Mouse (Mus musculus): ENCODE data around the gene Frmpd1. TPM values are rescaled to one million over a fixed set of nuclear protein-coding genes. Genes with fewer than 3 reads are reported as not detected.

Frmpd1 gene
- total and polyA plus RNA-seq, 3 experiments: not detected

- Histone ChIP-seq H3K9ac (ENCODE audit: insufficient read depth, low read depth) (no peak overlapping the region), H3K27me3 (replicated peaks) (peaks cover 5% of the 10 kb centered on the region), H3K4me2 (ENCODE audit: insufficient read depth, low read depth, poor library complexity, severe bottlenecking) (no peak overlapping the region), H3K9me3 (replicated peaks; ENCODE audit: low read length) (no peaks in the 10 kb centered on the region), H3K4me3 (replicated peaks in 1 of 3; ENCODE audit: low read depth in 2 of 3, low read length in 2 of 3, poor library complexity in 1 of 3) (no peak overlapping the region), H3K27ac (ENCODE audit: insufficient read depth, low read depth) (no peak overlapping the region), H3K79me2 (replicated peaks; ENCODE audit: control insufficient read depth, extremely low read depth, insufficient read depth, poor library complexity, severe bottlenecking) (no peaks in the 10 kb centered on the region), H3K4me1 (ENCODE audit: control insufficient read depth in 1 of 2, insufficient read depth in 2 of 2) (peaks cover 2 to 9% of the 10 kb centered on the region in 2 experiments; a peak in 2 of 4 replicates), H3K36me3 (replicated peaks in 1 of 2; ENCODE audit: control insufficient read depth in 1 of 2, insufficient read depth in 1 of 2, low read length in 1 of 2) (no peaks in the 10 kb centered on the region)
- dilution Hi-C loops (cut with MboI; ENCODE audit: extremely low pct_ligation_motif_present, extremely low pct_unique_long_range_greater_than_20kb, low sequenced_read_pairs): no loop called here
- in situ Hi-C loops (cut with MboI; ENCODE audit: low pct_ligation_motif_present, low pct_unique_long_range_greater_than_20kb, low sequenced_read_pairs): loop anchor here (5.0 to 25.0 kb wide), 2 partner anchors 173 to 507 kb away; partner anchors contain the start of genes Aldh1b1 and Tomm5
- TF ChIP-seq MAZ (IDR thresholded peaks at IDR 0.05; ENCODE audit: low read depth, low read length): no peak
- TF ChIP-seq TCF12 (IDR thresholded peaks at IDR 0.05; ENCODE audit: low read depth, low read length): 0 out of 2 replicates have a peak, but pooled peaks have one; percentile 26
- TF ChIP-seq TBP (conservative IDR thresholded peaks at IDR 0.05; ENCODE audit: low read depth, low read length): no peak
- no peak for TF ChIP-seq MAX (IDR thresholded peaks at IDR 0.05; ENCODE audit: low read length)
- TF ChIP-seq RAD21 (IDR thresholded peaks at IDR 0.05; ENCODE audit: low read depth, low read length): peak; percentile 94
- TF ChIP-seq RCOR1 (conservative IDR thresholded peaks at IDR 0.05; ENCODE audit: low read depth, low read length): no peak
- no peak for TF ChIP-seq ZKSCAN1 (IDR thresholded peaks at IDR 0.05; ENCODE audit: borderline replicate concordance, low read depth, low read length)
- no peak for TF ChIP-seq USF2 (conservative IDR thresholded peaks at IDR 0.05; ENCODE audit: low read depth, low read length)
- TF ChIP-seq ZC3H11A (IDR thresholded peaks at IDR 0.05; ENCODE audit: low read depth, low read length): peak; percentile 94
- TF ChIP-seq NELFE (IDR thresholded peaks at IDR 0.05; ENCODE audit: low read depth, low read length): peak; percentile 45; the same call in 1 of the 2 replicates
- TF ChIP-seq GABPA (IDR thresholded peaks at IDR 0.05; ENCODE audit: insufficient replicate concordance, low read depth, low read length): no peak
- no peak for TF ChIP-seq CHD2 (IDR thresholded peaks at IDR 0.05; ENCODE audit: low read length)
- no peak for TF ChIP-seq JUN (IDR thresholded peaks at IDR 0.05; ENCODE audit: insufficient read depth, low read depth, low read length)
- no peak for TF ChIP-seq ZMIZ1 (IDR thresholded peaks at IDR 0.05; ENCODE audit: low read depth, low read length)
- peak; percentile 62 to 98 for TF ChIP-seq CTCF (conservative IDR thresholded peaks at IDR 0.05 in 1 of 2, IDR thresholded peaks at IDR 0.05 in 1 of 2; ENCODE audit: low read depth in 2 of 2, low read length in 2 of 2)
- no peak for TF ChIP-seq POLR2AphosphoS2 (IDR thresholded peaks at IDR 0.05; ENCODE audit: low read depth, low read length)
- no peak for TF ChIP-seq ETS1 (conservative IDR thresholded peaks at IDR 0.05; ENCODE audit: low read depth, low read length)
- no peak for TF ChIP-seq USF1 (IDR thresholded peaks at IDR 0.05; ENCODE audit: low read depth, low read length)
- no peak for TF ChIP-seq PAX5 (IDR thresholded peaks at IDR 0.05; ENCODE audit: low read length)
- TF ChIP-seq NRF1 (IDR thresholded peaks at IDR 0.05; ENCODE audit: low read depth, low read length): 0 out of 2 replicates have a peak, but pooled peaks have one; percentile 28
- peak; percentile 26; the same call in 1 of the 2 replicates for TF ChIP-seq JUND (conservative IDR thresholded peaks at IDR 0.05; ENCODE audit: low read depth, low read length)
- no peak for TF ChIP-seq KAT2A (IDR thresholded peaks at IDR 0.05; ENCODE audit: insufficient replicate concordance, low read length)
- no peak for TF ChIP-seq MEF2A (IDR thresholded peaks at IDR 0.05; ENCODE audit: borderline replicate concordance, low read depth, low read length)
- no peak for TF ChIP-seq E2F4 (IDR thresholded peaks at IDR 0.05; ENCODE audit: insufficient replicate concordance, low read depth, low read length)
- peak; percentile 39; the same call in 1 of the 2 replicates for TF ChIP-seq ELF1 (IDR thresholded peaks at IDR 0.05; ENCODE audit: low read depth, low read length)
- no peak for TF ChIP-seq POLR2A (IDR thresholded peaks at IDR 0.05; ENCODE audit: low read depth, low read length)
- no peak; the same call in 1 of the 2 replicates for TF ChIP-seq MAFK (IDR thresholded peaks at IDR 0.05; ENCODE audit: insufficient replicate concordance, low read length)
- no peak for TF ChIP-seq MYC (IDR thresholded peaks at IDR 0.05; ENCODE audit: low read depth, low read length)
- TF ChIP-seq SMC3 (IDR thresholded peaks at IDR 0.05; ENCODE audit: low read depth, low read length): peak; percentile 97
- TF ChIP-seq HCFC1 (IDR thresholded peaks at IDR 0.05; ENCODE audit: low read depth, low read length): no peak; the same call in 1 of the 2 replicates
- peak; percentile 63; the same call in 1 of the 2 replicates for TF ChIP-seq SIN3A (IDR thresholded peaks at IDR 0.05; ENCODE audit: low read length)
- peak; percentile 65; the same call in 1 of the 2 replicates for TF ChIP-seq IRF4 (IDR thresholded peaks at IDR 0.05; ENCODE audit: low read depth, low read length)
- TF ChIP-seq UBTF (IDR thresholded peaks at IDR 0.05; ENCODE audit: low read depth, low read length): no peak
- DNase-seq (ENCODE audit: extremely low read depth): peak; percentile 77
These were observed 95.4 kb downstream of the Frmpd1 start for GRCm38 (mm10) chr4:45279981-45280548.

Measured in CH12.LX (cell line).